Mouse (Mus musculus) ES-E14 (cell line): ENCODE results near the gene Gm17660. TPM values are rescaled to one million over a fixed set of nuclear protein-coding genes. Genes with fewer than 3 reads are reported as not detected.
A peak's percentile ranks its signal among the peaks of the same experiment; 100 is the strongest.

Experiments used
- DNase-seq: peaks from one replicate; pipeline ENCODE4 v3.0.0-alpha.2; 2013; ENCODE audit warnings: low read depth, low spot score
- H3K27ac ChIP-seq: 2 replicates; pipeline ENCODE4 v1.5.1; 2012; ENCODE audit warnings: low read depth, mild to moderate bottlenecking, low read length, moderate library complexity, mixed read lengths; ENCODE audit not compliant: poor library complexity, insufficient read depth, severe bottlenecking
- H3K36me3 ChIP-seq: 2 replicates; pipeline ENCODE4 v1.6.1; 2012; ENCODE audit warnings: mild to moderate bottlenecking, low read length, moderate library complexity, mixed read lengths; ENCODE audit not compliant: control insufficient read depth, poor library complexity, insufficient read depth, severe bottlenecking
- H3K4me1 ChIP-seq, 2 experiments: fragments of 150-350 bp in 1 of 2; sonication (generic) in 1 of 2; 2 replicates each; pipeline ENCODE4 v1.6.1; 2012; ENCODE audit warnings: low read length in 2 of 2, mild to moderate bottlenecking in 1 of 2, mixed read lengths in 1 of 2; ENCODE audit not compliant: control insufficient read depth in 2 of 2, insufficient read depth in 2 of 2, poor library complexity in 1 of 2
- H3K4me3 ChIP-seq, 2 experiments: fragments of 150-350 bp in 1 of 2; sonication (generic) in 1 of 2; 2 replicates each; pipeline ENCODE4 v1.5.1; 2012; ENCODE audit warnings: low read length in 2 of 2, low read depth in 1 of 2, mild to moderate bottlenecking in 1 of 2, mixed read lengths in 1 of 2; ENCODE audit not compliant: insufficient read depth in 1 of 2, poor library complexity in 1 of 2, severe bottlenecking in 1 of 2
- H3K9ac ChIP-seq: 2 replicates; pipeline ENCODE4 v1.6.1; 2012; ENCODE audit warnings: low read depth, mild to moderate bottlenecking, low read length, mixed read lengths; ENCODE audit not compliant: poor library complexity, insufficient read depth, severe bottlenecking
- H3K9me3 ChIP-seq: fragments of 150-350 bp; sonication (generic); 2 replicates; pipeline ENCODE4 v1.6.1; 2012; ENCODE audit warnings: low read depth, mild to moderate bottlenecking, low read length; ENCODE audit not compliant: control insufficient read depth, insufficient read depth
- CHD2 ChIP-seq: IDR thresholded peaks from 2 replicates; pipeline ENCODE4 v1.6.1; 2014; ENCODE audit warnings: mild to moderate bottlenecking, low read depth, low read length, inconsistent platforms
- HCFC1 ChIP-seq: IDR thresholded peaks from 2 replicates; pipeline ENCODE4 v1.6.1; 2012; ENCODE audit warnings: low read length, inconsistent platforms, borderline replicate concordance; ENCODE audit not compliant: insufficient read depth
- MAFK ChIP-seq: IDR thresholded peaks from 2 replicates; pipeline ENCODE4 v1.6.1; 2014; ENCODE audit warnings: mild to moderate bottlenecking, low read depth, low read length, inconsistent platforms; ENCODE audit not compliant: insufficient read depth
- ZC3H11A ChIP-seq: IDR thresholded peaks from 2 replicates; pipeline ENCODE4 v1.6.1; 2012; ENCODE audit warnings: low read depth, mild to moderate bottlenecking, inconsistent platforms, low read length, borderline replicate concordance
- ZNF384 ChIP-seq: IDR thresholded peaks from 2 replicates; pipeline ENCODE4 v1.6.1; 2012; ENCODE audit warnings: low read depth, low read length, inconsistent platforms
- in situ Hi-C, 2 experiments: fragments of 600-800 bp; cut with MboI; formaldehyde crosslinking; loops; one replicate each; pipeline ENCODE4 v1.15.1; 2025; ENCODE audit warnings: low sequenced_read_pairs in 2 of 2, inconsistent platforms in 1 of 2; ENCODE audit not compliant: unreplicated experiment in 2 of 2
- total RNA-seq: library from RNA; depleted of rRNA; stranded (reverse); fragments of 300-350 nt; gene quantifications from 2 replicates; pipeline ENCODE4 v1.2.3, GENCODE M21; 2012

Gm17660 gene
- total RNA-seq, 1 experiment: not detected

DNA sequence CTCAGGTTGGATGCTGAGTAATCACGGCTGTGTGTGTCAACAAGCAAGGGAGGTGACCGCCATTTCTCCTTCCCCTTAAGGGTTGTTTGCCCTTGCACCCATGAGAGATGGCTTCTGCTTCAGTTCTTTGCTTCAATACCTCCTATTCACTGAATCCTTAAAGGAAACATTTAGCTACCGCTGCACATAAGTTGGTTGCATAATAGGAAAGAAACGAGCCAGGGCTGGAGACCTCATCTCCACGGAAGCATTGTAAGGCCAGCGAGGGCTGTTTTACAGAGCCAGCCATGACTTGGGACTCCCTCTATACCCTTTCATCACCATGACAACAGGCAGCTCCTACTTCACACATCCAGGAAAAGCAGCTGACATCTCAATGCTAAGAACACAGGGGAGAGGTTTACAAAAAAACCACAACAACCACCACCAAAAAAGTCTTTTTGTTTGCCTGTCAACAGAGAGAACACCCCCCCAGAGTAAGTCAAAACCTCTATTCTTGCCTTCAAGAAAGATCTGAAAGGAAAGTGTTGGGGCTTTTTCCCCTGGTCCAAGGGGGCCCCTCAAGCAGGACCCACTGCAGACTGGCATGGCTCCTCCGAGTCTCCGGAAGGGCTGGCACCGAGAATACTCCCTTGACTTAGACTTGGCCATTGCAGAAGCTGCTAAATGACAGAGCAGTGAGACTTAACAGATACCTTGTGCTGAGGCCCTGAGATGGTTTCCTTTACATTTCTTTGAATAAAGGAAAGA lies 32.9 kb upstream of the Gm17660 start:
- Histone ChIP-seq H3K4me1 (peaks cover 22 to 29% of the 10 kb centered on the region in 2 experiments), H3K9me3 (no peaks in the 10 kb centered on the region), H3K27ac (peak overlapping the region; percentile 16; the same call in 1 of the 2 replicates), H3K36me3 (no peaks in the 10 kb centered on the region), H3K4me3 (no peak overlapping the region), H3K9ac (no peak overlapping the region)
- no peak for DNase-seq
- TF ChIP-seq ZNF384 (no peak), MAFK (no peak), ZC3H11A (no peak), CHD2 (no peak), HCFC1 (no peak)
- in situ Hi-C loops: no loop called here

DNA sequence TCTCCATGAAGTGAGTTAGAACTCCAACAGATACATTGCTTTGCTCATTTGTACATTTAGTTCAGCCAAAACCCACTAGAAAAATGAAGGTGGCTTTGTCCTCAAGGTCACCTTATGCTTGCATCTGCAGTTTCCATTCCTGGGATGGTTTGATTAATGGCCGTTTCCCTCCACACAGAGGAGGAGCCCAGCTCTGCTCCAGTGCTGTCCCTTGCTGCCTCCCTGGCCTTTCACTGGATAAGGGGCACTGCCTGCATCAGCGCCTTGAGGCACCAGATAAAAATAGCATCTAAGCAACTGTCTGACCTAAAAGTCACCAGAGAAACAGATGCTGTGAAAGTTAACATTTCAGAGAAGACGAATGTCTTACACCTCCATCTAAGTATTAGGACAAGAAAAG lies 32.1 kb upstream of the Gm17660 start:
- in situ Hi-C loops: no loop called here
- no peak for DNase-seq
- Histone ChIP-seq H3K4me1 (peaks cover 22 to 30% of the 10 kb centered on the region in 2 experiments), H3K9ac (no peak overlapping the region), H3K27ac (peak overlapping the region; percentile 26; the same call in 1 of the 2 replicates), H3K4me3 (no peak overlapping the region), H3K36me3 (no peaks in the 10 kb centered on the region), H3K9me3 (no peaks in the 10 kb centered on the region)
- TF ChIP-seq ZC3H11A (no peak), MAFK (no peak; the same call in 1 of the 2 replicates), CHD2 (no peak), HCFC1 (no peak)

DNA sequence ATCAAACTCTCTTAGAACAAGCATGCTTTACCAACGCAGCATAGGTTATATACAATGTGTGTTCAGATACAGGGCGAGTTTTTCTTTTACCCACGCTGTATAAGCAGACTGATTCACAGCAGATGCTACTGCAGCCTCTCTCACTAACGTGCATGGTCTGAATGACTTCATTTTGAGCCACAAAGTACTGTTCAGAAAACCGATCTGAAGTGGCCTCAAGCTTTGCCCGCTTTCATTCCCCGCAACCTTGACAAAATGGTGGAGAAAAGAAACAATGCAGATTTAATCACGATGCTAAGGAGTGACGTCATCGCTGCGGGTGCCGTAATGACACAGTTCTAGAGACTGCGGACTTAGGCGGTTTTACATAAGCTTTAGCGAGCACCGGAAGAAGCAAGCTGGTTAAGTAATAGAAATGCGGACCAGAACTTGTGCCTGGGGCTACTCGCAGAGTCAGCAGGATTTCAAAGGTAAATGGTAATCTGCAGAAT lies 31.5 kb upstream of the Gm17660 start:
- Histone ChIP-seq H3K4me3 (no peak overlapping the region; a peak in 1 of 4 replicates), H3K9me3 (no peaks in the 10 kb centered on the region), H3K4me1 (peaks cover 23 to 30% of the 10 kb centered on the region in 2 experiments), H3K9ac (no peak overlapping the region), H3K36me3 (no peaks in the 10 kb centered on the region), H3K27ac (peak overlapping the region; percentile 26; the same call in 1 of the 2 replicates)
- in situ Hi-C loops: no loop called here
- DNase-seq: peak; percentile 72
- TF ChIP-seq MAFK: peak; percentile 78
- no peak for TF ChIP-seq ZNF384

DNA sequence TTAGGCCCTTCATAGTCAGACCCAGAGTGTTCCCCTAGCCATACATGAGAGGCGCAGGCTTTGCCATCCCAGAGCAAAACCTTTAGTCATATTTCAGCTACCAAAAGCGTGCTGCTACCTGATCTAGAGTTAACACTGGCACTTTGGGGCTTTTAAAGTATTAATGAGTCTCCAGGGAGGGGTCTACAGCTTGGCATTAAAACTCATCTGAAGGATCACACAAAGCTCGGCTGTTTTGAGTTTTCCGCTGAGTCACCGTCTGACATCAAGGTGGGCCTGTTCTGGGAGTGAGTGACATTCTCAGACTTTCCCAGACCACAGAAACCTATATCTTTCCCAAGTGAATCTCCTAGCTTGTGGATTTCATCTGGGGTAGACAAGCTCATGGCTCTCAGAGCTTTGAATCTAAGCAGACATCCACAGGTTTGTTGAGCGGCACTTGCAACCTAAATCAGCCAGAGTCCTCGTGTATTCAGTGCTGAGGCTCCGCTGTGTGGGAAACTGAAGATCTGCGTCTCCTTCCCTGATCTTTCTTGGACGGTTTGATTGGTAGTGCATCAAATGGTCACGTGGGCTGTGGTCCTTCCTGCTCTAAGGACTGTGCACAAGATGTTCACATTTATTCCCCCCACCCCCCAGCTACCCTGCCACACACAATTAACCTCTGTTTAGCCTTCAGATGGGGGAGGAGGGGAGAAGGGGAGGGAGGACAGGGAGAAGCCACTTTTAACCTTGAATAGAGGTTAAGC lies 30.9 kb upstream of the Gm17660 start:
- Histone ChIP-seq H3K4me3 (no peak overlapping the region; a peak in 1 of 4 replicates), H3K4me1 (peaks cover 24 to 30% of the 10 kb centered on the region in 2 experiments), H3K9ac (no peak overlapping the region), H3K27ac (peak overlapping the region; percentile 49; the same call in 1 of the 2 replicates), H3K9me3 (no peaks in the 10 kb centered on the region), H3K36me3 (no peaks in the 10 kb centered on the region)
- TF ChIP-seq ZC3H11A (no peak), ZNF384 (no peak), HCFC1 (no peak), CHD2 (no peak), MAFK (peak; percentile 78)
- DNase-seq: no peak
- in situ Hi-C loops: no loop called here
